Mouse (Mus musculus): ENCODE data around the gene BC004004. TPM values are rescaled to one million over a fixed set of nuclear protein-coding genes. Genes with fewer than 3 reads are reported as not detected.

The BC004004 gene
- total and polyA plus RNA-seq, 2 experiments from 2014 or later = 145 to 181 TPM

DNA sequence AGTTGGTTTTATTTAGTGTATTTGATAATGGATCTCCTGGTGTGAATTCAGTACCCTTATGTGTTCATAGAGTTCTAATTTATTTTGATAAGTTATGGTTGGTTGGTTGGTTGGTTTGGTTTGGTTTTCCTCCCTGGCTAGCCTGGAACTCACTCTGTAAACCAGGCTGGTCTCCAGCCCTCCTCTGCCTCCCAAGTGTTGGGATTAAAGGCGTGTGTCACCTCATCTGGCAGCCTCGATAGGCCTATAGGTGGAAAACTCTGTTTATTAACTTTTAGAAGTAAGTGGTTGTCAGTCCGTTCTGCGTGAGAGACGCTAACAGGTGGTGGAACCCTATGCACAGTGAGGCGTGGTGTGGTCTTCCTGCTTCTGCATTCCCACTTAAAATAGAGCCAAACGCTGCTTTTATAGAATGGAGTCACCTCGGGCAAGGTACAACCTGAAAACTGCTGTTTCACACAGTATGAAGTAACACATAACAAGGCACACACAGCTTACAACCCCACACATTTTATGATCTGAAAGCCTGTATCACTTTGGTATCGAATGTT lies 1.6 kb downstream of the BC004004 start:
- Histone ChIP-seq H3K27ac (no peak overlapping the region), H3K27me3 (ENCODE audit: insufficient read depth, low read length) (no peaks in the 10 kb centered on the region), H3K9ac (replicated peaks; ENCODE audit: low read length) (no peak overlapping the region), H3K4me1 (ENCODE audit: insufficient read depth, low read length) (peaks cover 4% of the 10 kb centered on the region; the same call in 1 of the 2 replicates), H3K36me3 (ENCODE audit: insufficient read depth, low read length) (no peaks in the 10 kb centered on the region), H3K4me2 (ENCODE audit: low read depth, low read length) (peak overlapping the region; percentile 66), H3K4me3 (ENCODE audit: low read length) (no peak overlapping the region), H3K9me3 (ENCODE audit: low read length) (no peaks in the 10 kb centered on the region)
- no peak for DNase-seq (ENCODE audit: low spot score)
- WGBS = 94% methylated on average over 9 of the region's 9 CpGs
- no peak for ATAC-seq
- TF ChIP-seq CTCF (IDR thresholded peaks at IDR 0.05; ENCODE audit: low read depth) = no peak

DNA sequence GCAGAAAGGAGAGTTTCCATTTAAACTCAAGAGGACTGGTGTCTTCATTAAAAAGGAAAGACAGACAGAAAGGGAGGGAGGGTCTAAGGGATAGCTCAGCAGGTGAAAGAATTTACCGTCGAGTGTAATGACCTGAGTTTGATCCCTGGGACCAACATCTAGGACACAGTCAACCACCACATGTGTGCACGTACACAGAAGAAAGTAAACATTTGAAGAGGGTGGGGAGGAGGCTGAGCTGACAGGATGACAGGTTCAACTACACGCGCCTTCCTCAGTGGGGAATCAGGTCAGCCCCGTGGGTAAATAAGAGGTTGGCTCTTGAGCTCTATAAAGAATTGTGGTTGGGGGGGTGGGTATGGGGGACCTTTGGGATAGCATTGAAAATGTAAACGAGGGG lies 4.6 kb downstream of the BC004004 start:
- Histone ChIP-seq H3K27me3 (ENCODE audit: insufficient read depth, low read length) (no peaks in the 10 kb centered on the region), H3K4me3 (ENCODE audit: low read length) (no peak overlapping the region), H3K4me2 (ENCODE audit: low read depth, low read length) (no peak overlapping the region), H3K9ac (replicated peaks; ENCODE audit: low read length) (no peak overlapping the region), H3K36me3 (ENCODE audit: insufficient read depth, low read length) (no peaks in the 10 kb centered on the region; the same call in 1 of the 2 replicates), H3K4me1 (ENCODE audit: insufficient read depth, low read length) (peaks cover 4% of the 10 kb centered on the region; the same call in 1 of the 2 replicates), H3K9me3 (ENCODE audit: low read length) (no peaks in the 10 kb centered on the region), H3K27ac (no peak overlapping the region)
- DNase-seq (ENCODE audit: low spot score) = no peak
- TF ChIP-seq CTCF (IDR thresholded peaks at IDR 0.05; ENCODE audit: low read depth) = no peak
- 88% methylated on average over 7 of the region's 7 CpGs for WGBS
- ATAC-seq = no peak

GRCm38 (mm10) chr17:29273889-29274288 lies 5.3 kb downstream of the BC004004 start:
- TF ChIP-seq CTCF (IDR thresholded peaks at IDR 0.05; ENCODE audit: low read depth) = no peak
- no peaks in the 10 kb centered on the region for H3K27me3 ChIP-seq (ENCODE audit: insufficient read depth, low read length)
- H3K36me3 ChIP-seq (ENCODE audit: insufficient read depth, low read length) = no peaks in the 10 kb centered on the region; the same call in 1 of the 2 replicates
- WGBS = 76% methylated on average over 11 of the region's 11 CpGs
- ATAC-seq (no peak), DNase-seq (ENCODE audit: low spot score) (no peak)
- H3K4me2 ChIP-seq (ENCODE audit: low read depth, low read length) = no peak overlapping the region
- H3K9me3 ChIP-seq (ENCODE audit: low read length) = no peaks in the 10 kb centered on the region
- H3K9ac ChIP-seq (replicated peaks; ENCODE audit: low read length) = no peak overlapping the region
- H3K4me1 ChIP-seq (ENCODE audit: insufficient read depth, low read length) = peaks cover 4% of the 10 kb centered on the region; the same call in 1 of the 2 replicates
- no peak overlapping the region for H3K4me3 ChIP-seq (ENCODE audit: low read length)
- no peak overlapping the region for H3K27ac ChIP-seq

GRCm38 (mm10) chr17:29280422-29280821 lies 11.8 kb downstream of the BC004004 start:
- ATAC-seq (no peak), DNase-seq (ENCODE audit: low spot score) (no peak)
- no peaks in the 10 kb centered on the region for H3K9me3 ChIP-seq (ENCODE audit: low read length)
- 95% methylated on average over 5 of the region's 5 CpGs for WGBS
- no peak overlapping the region for H3K4me2 ChIP-seq (ENCODE audit: low read depth, low read length)
- H3K4me1 ChIP-seq (ENCODE audit: insufficient read depth, low read length) = no peaks in the 10 kb centered on the region
- H3K27me3 ChIP-seq (ENCODE audit: insufficient read depth, low read length) = no peaks in the 10 kb centered on the region
- no peak for TF ChIP-seq CTCF (IDR thresholded peaks at IDR 0.05; ENCODE audit: low read depth)
- no peak overlapping the region for H3K9ac ChIP-seq (replicated peaks; ENCODE audit: low read length)
- no peak overlapping the region for H3K27ac ChIP-seq
- peaks cover 6% of the 10 kb centered on the region; the same call in 1 of the 2 replicates for H3K36me3 ChIP-seq (ENCODE audit: insufficient read depth, low read length)
- no peak overlapping the region for H3K4me3 ChIP-seq (ENCODE audit: low read length)

DNA sequence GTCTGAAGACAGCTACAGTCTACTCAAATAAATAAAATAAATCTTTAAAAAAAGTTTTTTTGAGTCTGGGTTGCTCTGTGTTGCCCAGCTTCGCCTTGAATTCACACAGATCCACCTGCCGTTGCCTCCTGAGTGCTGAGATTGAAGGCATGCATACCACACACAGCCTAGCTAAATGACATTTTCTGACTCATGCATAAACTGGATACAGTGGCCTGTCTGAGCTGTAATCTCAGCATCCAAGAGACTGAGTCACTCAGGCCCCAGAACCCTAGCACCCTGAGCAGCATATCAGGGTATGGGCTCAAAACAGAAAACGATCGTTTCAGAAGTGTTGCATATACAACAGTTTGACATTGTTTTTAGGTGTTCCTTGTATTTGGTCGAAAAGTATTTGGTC lies 13.0 kb downstream of the BC004004 start:
- Histone ChIP-seq H3K36me3 (ENCODE audit: insufficient read depth, low read length) (peaks cover 6% of the 10 kb centered on the region; the same call in 1 of the 2 replicates), H3K4me1 (ENCODE audit: insufficient read depth, low read length) (no peaks in the 10 kb centered on the region), H3K9me3 (ENCODE audit: low read length) (no peaks in the 10 kb centered on the region), H3K4me2 (ENCODE audit: low read depth, low read length) (no peak overlapping the region), H3K27ac (no peak overlapping the region), H3K9ac (replicated peaks; ENCODE audit: low read length) (no peak overlapping the region), H3K27me3 (ENCODE audit: insufficient read depth, low read length) (no peaks in the 10 kb centered on the region), H3K4me3 (ENCODE audit: low read length) (no peak overlapping the region)
- ATAC-seq (no peak), DNase-seq (ENCODE audit: low spot score) (no peak)
- 80% methylated on average over 5 of the region's 5 CpGs for whole genome bisulfite sequencing
- TF ChIP-seq CTCF (IDR thresholded peaks at IDR 0.05; ENCODE audit: low read depth) = no peak

DNA sequence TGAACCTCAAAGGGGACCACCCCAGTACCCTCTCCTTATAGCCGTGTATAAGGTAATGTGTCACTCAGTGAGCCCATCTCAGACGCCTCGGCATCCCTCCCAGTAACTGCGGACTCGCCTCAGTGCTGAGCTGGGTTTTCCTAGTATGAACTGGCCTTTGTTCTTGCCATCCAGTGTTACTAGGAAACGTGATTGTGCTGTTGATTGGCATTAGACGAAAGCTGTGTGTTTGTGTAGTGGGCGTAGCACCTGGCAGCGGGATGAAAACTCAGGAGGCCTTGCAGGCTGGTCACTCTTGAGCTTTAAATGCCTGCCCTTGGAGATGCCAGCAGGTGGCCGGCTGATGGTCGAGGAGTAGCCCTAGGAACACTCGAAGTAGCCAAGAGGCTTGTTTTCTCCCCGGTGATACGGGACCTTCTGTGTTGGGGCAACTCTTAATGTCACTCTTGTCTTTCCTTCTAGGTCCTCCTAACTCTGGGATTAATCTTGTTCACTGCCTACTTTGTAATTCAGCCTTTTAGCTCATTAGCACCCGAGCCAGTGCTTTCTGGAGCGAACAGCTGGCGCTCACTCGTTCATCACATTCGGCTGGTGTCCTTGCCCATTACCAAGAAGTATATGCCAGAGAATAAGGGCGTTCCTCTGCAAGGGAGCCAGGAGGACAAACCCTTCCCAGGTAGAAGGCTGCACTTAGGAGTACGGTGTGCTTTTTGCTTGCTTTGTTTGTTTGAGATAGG lies 13.8 kb downstream of the BC004004 start:
- peak; percentile 32 for DNase-seq (ENCODE audit: low spot score)
- H3K4me1 ChIP-seq (ENCODE audit: insufficient read depth, low read length) = no peaks in the 10 kb centered on the region
- 0 out of 2 replicates have a peak, but pooled peaks have one; percentile 8 for TF ChIP-seq CTCF (IDR thresholded peaks at IDR 0.05; ENCODE audit: low read depth)
- WGBS = 32% methylated on average over 21 of the region's 21 CpGs
- no peak overlapping the region for H3K9ac ChIP-seq (replicated peaks; ENCODE audit: low read length)
- no peak overlapping the region for H3K4me3 ChIP-seq (ENCODE audit: low read length)
- H3K9me3 ChIP-seq (ENCODE audit: low read length) = no peaks in the 10 kb centered on the region
- H3K27me3 ChIP-seq (ENCODE audit: insufficient read depth, low read length) = no peaks in the 10 kb centered on the region
- peaks cover 6% of the 10 kb centered on the region; the same call in 1 of the 2 replicates for H3K36me3 ChIP-seq (ENCODE audit: insufficient read depth, low read length)
- peak; percentile 49; the same call in 1 of the 2 replicates for ATAC-seq
- no peak overlapping the region for H3K4me2 ChIP-seq (ENCODE audit: low read depth, low read length)
- H3K27ac ChIP-seq = peak overlapping the region; percentile 23

GRCm38 (mm10) chr17:29291793-29292192 lies 23.2 kb downstream of the BC004004 start:
- H3K4me1 ChIP-seq (ENCODE audit: insufficient read depth, low read length) = no peaks in the 10 kb centered on the region
- no peaks in the 10 kb centered on the region for H3K27me3 ChIP-seq (ENCODE audit: insufficient read depth, low read length)
- ATAC-seq = no peak
- no peak overlapping the region for H3K27ac ChIP-seq
- TF ChIP-seq CTCF (IDR thresholded peaks at IDR 0.05; ENCODE audit: low read depth) = no peak
- H3K9ac ChIP-seq (replicated peaks; ENCODE audit: low read length) = no peak overlapping the region
- no peaks in the 10 kb centered on the region for H3K9me3 ChIP-seq (ENCODE audit: low read length)
- no peak overlapping the region for H3K4me2 ChIP-seq (ENCODE audit: low read depth, low read length)
- no peak overlapping the region for H3K4me3 ChIP-seq (ENCODE audit: low read length)
- no peak for DNase-seq (ENCODE audit: low spot score)
- 82% methylated on average over 7 of the region's 7 CpGs for WGBS
- peaks cover 17% of the 10 kb centered on the region for H3K36me3 ChIP-seq (ENCODE audit: insufficient read depth, low read length)
